Mouse (Mus musculus) limb, embryonic 15.5 days (tissue): ENCODE data around the gene Sntg2. TPM values are rescaled to one million over a fixed set of nuclear protein-coding genes. Genes with fewer than 3 reads are reported as not detected.

Experiments
- ATAC-seq: fragments of 200-750 bp; cut with Nextera tagmentation; 2 replicates; pipeline ENCODE4 v1.8.0; 2017; ENCODE audit warnings: low read depth, moderate TSS enrichment; ENCODE audit not compliant: insufficient number of reproducible peaks, low FRiP score, low TSS enrichment
- H3K27ac ChIP-seq: fragments of 300-500 bp; sonication (generic); 2 replicates; pipeline ENCODE4 v1.5.1; 2015; ENCODE audit warnings: moderate library complexity, mild to moderate bottlenecking, inconsistent platforms
- H3K27me3 ChIP-seq: fragments of 300-500 bp; sonication (generic); 2 replicates; pipeline ENCODE4 v1.6.1; 2015; ENCODE audit warnings: inconsistent platforms
- H3K36me3 ChIP-seq: fragments of 300-500 bp; sonication (generic); 2 replicates; pipeline ENCODE4 v1.6.1; 2015; ENCODE audit warnings: inconsistent platforms
- H3K4me1 ChIP-seq: fragments of 300-500 bp; sonication (generic); 2 replicates; pipeline ENCODE4 v1.6.1; 2015; ENCODE audit warnings: inconsistent platforms
- H3K4me2 ChIP-seq: fragments of 300-500 bp; sonication (generic); 2 replicates; pipeline ENCODE4 v1.6.1; 2015; ENCODE audit warnings: mild to moderate bottlenecking, inconsistent platforms
- H3K4me3 ChIP-seq: fragments of 300-500 bp; sonication (generic); 2 replicates; pipeline ENCODE4 v1.5.1; 2015; ENCODE audit warnings: mild to moderate bottlenecking, inconsistent platforms
- H3K9ac ChIP-seq: fragments of 300-500 bp; sonication (generic); 2 replicates; pipeline ENCODE4 v1.6.1; 2015; ENCODE audit warnings: inconsistent platforms
- H3K9me3 ChIP-seq: fragments of 300-500 bp; sonication (generic); 2 replicates; pipeline ENCODE4 v1.6.1; 2016; ENCODE audit warnings: inconsistent platforms
- WGBS: fragments of 180-500 bp; shearing (Covaris S2); methylation state at CpG from one replicate; pipeline ENCODE4 v1.1.7; 2015; 5-methylcytosine and 5-hydroxymethylcytosine counted together
- polyA plus RNA-seq: library from polyadenylated mRNA; unstranded; fragments of >200 nt; fragmentation: Nextera tagmentation; extraction: Ambion mirVana; gene quantifications from 2 replicates; pipeline ENCODE4 v1.2.1, GENCODE M21; 2015

Sntg2 gene
- polyA plus RNA-seq, 1 experiment from 2014 or later: 0.99 TPM

DNA sequence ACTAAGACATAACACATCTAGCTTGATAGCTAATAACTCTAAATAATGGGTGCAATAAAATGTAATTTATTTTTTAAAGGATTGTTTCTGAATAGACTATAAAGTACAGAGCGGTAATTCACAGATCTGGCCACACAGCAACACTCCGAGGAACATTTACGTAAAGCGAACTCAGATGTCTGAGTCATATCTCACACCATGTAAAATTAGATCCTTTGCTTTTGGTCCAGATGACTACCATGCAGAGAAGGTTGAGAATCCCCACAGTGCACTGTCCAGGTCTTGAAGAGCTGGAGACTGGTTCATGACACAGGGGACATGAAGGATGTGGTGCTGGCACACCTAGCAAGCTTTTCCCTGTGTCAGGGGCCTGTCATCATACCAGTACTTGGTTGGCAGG is 145.2 kb downstream of the Sntg2 start:
- 73% methylated on average over 4 of the region's 4 CpGs for WGBS
- no peak for ATAC-seq
- no peak overlapping the region for H3K9ac ChIP-seq

DNA sequence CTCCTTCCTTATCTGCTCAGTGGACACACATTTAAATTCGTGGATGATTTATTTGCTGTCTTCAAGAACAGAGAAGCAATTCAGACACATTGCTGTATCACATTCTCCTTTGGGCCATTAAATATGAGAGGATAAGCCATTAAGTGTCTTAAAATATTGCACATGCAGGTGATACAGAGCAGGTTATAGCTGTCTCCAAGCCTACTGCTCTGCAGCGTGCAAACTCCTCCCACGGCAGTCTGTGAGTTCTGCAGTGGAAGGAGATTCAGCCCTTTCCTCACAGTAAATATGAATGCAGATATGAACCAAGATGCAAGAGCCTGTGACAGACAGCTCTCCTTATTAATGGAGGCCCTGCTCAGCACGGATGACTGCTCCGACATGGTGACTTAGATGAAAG is 146.9 kb downstream of the Sntg2 start:
- Histone ChIP-seq H3K9ac (no peak overlapping the region), H3K27me3 (0 out of 2 replicates have a peak, but pooled peaks cover under 1% of the 10 kb centered on the region), H3K4me1 (no peaks in the 10 kb centered on the region), H3K36me3 (no peaks in the 10 kb centered on the region), H3K4me2 (no peak overlapping the region), H3K27ac (no peak overlapping the region), H3K9me3 (no peaks in the 10 kb centered on the region), H3K4me3 (no peak overlapping the region)
- no peak for ATAC-seq
- WGBS: 82% methylated on average over 5 of the region's 5 CpGs

More for the DNA sequence above, 145.2 kb downstream of the Sntg2 start:
- Histone ChIP-seq H3K4me2 (no peak overlapping the region), H3K36me3 (no peaks in the 10 kb centered on the region), H3K4me1 (no peaks in the 10 kb centered on the region), H3K4me3 (no peak overlapping the region), H3K27me3 (no peaks in the 10 kb centered on the region), H3K27ac (no peak overlapping the region), H3K9me3 (no peaks in the 10 kb centered on the region)

DNA sequence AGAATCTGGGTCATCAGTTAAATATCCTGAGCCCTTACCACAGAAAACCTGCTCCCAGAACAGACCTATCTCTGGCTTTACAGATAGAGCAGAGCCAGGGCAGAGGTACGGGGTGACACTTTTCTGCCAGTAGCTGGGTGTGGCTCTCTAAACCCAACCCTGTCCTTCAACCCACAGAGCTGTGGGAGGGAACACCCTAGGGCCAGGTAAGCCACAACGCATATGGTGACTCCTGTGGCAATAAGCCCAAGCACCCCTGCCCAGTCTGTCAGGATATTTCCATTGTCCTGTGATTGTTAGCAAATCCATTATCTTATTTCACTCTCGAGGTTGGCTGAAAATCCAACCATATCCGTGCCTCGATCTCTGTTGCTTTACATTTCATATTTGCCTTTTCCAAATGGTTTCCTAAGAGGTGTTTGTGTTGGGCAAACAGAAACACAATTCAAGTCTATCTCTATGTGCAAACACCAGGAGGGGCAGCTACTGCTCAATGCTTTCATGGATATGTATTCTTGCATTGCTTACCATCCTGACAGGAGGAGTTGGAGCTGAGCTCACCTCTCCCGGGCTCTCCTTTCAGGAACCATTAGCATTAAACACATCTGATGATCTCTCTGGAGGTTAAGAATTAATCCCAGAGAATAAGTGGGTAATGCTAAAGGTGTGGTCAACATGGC is 156.3 kb downstream of the Sntg2 start:
- H3K36me3 ChIP-seq: no peaks in the 10 kb centered on the region
- no peak for ATAC-seq
- WGBS: 85% methylated on average over 6 of the region's 6 CpGs
- no peak overlapping the region for H3K4me3 ChIP-seq
- H3K4me1 ChIP-seq: no peaks in the 10 kb centered on the region
- no peak overlapping the region for H3K9ac ChIP-seq
- no peak overlapping the region for H3K27ac ChIP-seq
- H3K4me2 ChIP-seq: no peak overlapping the region
- 0 out of 2 replicates have a peak, but pooled peaks cover 3% of the 10 kb centered on the region for H3K27me3 ChIP-seq
- H3K9me3 ChIP-seq: no peaks in the 10 kb centered on the region

DNA sequence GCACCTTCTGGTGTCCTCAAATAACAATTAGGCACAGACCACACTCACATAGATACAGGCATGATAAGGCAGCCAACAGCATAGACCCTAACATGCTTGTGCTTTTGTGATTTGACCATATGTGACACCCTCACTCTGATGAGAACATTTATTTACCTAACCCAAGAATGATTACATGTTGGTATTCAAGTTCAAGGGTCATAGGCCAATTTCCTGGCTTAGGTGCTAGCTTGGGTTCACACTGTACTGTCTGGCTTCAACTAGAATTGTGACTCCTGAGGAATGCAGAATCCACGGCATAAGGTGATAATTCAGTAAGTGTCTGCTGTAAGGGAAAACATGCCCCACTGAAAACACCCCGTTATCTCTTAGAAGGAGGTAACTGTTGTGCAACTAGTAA is 158.4 kb downstream of the Sntg2 start:
- ATAC-seq: no peak
- no peaks in the 10 kb centered on the region for H3K36me3 ChIP-seq
- H3K9me3 ChIP-seq: no peaks in the 10 kb centered on the region
- no peak overlapping the region for H3K4me3 ChIP-seq
- H3K4me1 ChIP-seq: no peaks in the 10 kb centered on the region
- no peak overlapping the region for H3K4me2 ChIP-seq
- H3K27me3 ChIP-seq: no peaks in the 10 kb centered on the region
- 58% methylated on average over 2 of the region's 2 CpGs for WGBS
- H3K27ac ChIP-seq: no peak overlapping the region
- H3K9ac ChIP-seq: no peak overlapping the region

DNA sequence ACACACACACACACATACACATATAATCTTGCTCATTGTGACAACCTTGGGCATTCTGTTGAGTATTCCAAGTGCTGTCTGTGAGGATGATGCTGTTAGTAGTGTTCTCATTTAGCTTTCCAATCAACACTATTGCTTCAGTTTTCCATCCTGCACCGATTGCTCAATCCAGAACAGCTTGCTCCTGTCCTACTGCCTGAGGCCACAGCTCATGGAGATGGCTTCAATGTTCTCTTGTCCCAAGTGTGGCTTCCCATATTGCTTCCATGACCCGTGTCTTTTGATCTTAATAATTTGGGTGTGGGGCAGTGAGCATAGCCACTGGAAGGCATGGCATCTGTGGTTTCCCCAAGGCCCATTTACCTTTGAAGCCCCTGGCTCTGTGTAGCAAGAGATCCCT is 162.8 kb downstream of the Sntg2 start:
- H3K36me3 ChIP-seq: no peaks in the 10 kb centered on the region

DNA sequence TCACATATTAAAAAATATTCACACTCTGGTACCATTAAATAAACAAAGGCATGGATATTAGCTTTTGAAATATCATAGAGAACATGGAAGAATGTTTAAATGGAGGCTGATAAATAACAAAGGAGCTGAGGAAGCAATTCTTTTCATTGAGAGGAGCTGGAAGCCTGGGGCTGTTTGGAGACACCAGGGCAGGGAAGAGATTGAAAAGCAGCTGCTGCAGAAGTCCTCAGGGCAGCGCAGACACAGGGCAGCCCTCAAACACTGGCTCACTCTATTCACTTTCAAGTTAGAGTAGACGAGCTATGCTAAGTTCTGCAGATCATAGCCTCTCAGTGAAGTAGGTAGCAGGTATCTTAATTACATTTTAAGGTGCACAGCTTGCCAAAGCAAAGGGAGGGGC is 164.6 kb downstream of the Sntg2 start:
- Histone ChIP-seq H3K27me3 (no peaks in the 10 kb centered on the region; the same call in 1 of the 2 replicates), H3K4me1 (no peaks in the 10 kb centered on the region), H3K36me3 (no peaks in the 10 kb centered on the region), H3K9me3 (no peaks in the 10 kb centered on the region), H3K27ac (no peak overlapping the region), H3K9ac (no peak overlapping the region), H3K4me2 (no peak overlapping the region), H3K4me3 (no peak overlapping the region)
- 42% methylated on average over 2 of the region's 2 CpGs for WGBS
- ATAC-seq: no peak

More for the DNA sequence above, 162.8 kb downstream of the Sntg2 start:
- WGBS: 79% methylated on average over 2 of the region's 2 CpGs
- no peak overlapping the region for H3K27ac ChIP-seq
- no peaks in the 10 kb centered on the region for H3K9me3 ChIP-seq
- ATAC-seq: no peak
- H3K4me1 ChIP-seq: no peaks in the 10 kb centered on the region
- H3K9ac ChIP-seq: no peak overlapping the region
- no peak overlapping the region for H3K4me2 ChIP-seq
- no peak overlapping the region for H3K4me3 ChIP-seq
- no peaks in the 10 kb centered on the region; the same call in 1 of the 2 replicates for H3K27me3 ChIP-seq

DNA sequence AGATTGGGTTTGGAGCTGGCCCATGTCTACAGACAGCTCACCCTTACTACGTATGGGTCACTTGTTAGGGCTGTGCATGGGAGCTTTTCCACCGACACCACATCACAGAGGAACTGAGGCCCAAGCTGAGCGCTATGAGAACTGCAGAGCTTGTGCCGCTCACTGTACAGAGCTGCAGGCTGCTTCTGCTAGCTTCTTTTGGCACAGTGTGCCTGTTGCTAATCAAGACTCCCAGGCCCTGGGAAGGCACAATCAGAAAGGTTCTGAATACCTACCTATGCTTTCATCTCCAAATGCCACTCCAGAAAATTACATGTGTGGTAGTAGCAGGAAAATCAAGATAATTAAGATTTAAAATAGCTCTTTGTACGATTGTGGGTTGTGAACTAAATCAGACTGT is 165.1 kb downstream of the Sntg2 start:
- Histone ChIP-seq H3K27ac (no peak overlapping the region), H3K4me1 (no peaks in the 10 kb centered on the region), H3K4me2 (no peak overlapping the region), H3K9ac (no peak overlapping the region), H3K27me3 (no peaks in the 10 kb centered on the region; the same call in 1 of the 2 replicates), H3K36me3 (no peaks in the 10 kb centered on the region), H3K4me3 (no peak overlapping the region), H3K9me3 (no peaks in the 10 kb centered on the region)
- WGBS: 74% methylated on average over 5 of the region's 5 CpGs
- no peak for ATAC-seq

DNA sequence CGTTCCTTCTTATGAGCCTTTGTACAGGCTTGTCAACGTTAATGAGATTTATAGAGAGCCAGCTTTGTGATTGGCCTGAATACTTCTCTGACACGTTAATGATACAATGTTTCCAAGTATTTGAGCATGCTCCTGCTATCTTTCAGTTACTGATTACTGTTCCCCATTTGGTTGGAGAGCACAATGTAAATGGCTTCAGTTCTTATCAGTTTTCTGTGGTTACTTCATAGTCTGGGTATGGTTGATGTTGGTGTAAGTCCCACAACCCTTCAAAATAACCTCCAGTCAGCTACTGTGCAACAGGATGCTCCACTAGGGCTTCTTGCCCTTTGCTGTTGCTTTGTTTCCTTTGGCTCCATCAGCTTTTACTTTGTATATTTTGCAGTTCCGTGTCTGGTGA is 168.7 kb downstream of the Sntg2 start:
- 59% methylated on average over 4 of the region's 4 CpGs for WGBS
- H3K4me3 ChIP-seq: no peak overlapping the region
- no peak for ATAC-seq
- no peaks in the 10 kb centered on the region for H3K36me3 ChIP-seq
- H3K9me3 ChIP-seq: no peaks in the 10 kb centered on the region
- H3K27ac ChIP-seq: no peak overlapping the region
- no peak overlapping the region for H3K9ac ChIP-seq
- H3K4me2 ChIP-seq: no peak overlapping the region
- no peaks in the 10 kb centered on the region; the same call in 1 of the 2 replicates for H3K27me3 ChIP-seq
- H3K4me1 ChIP-seq: no peaks in the 10 kb centered on the region

DNA sequence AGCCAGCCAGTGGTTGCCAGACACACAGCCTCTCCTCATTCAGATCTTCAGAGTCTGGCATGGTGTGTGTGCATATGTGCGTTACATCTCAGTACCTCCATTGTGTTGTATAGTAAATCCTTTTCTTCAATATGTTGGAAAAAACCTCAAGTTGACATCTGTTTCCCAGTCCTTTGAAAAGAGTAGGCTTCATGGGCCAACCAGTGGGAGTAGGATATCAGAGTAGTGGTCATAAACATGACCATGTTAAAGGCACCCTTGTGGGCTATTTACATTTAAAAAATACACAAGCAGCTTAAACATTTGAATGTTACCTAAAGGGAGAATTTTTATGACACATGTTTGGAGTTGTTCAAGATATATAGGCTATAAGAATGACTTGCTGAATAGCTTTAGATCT is 170.4 kb downstream of the Sntg2 start:
- no peaks in the 10 kb centered on the region for H3K9me3 ChIP-seq
- H3K4me1 ChIP-seq: no peaks in the 10 kb centered on the region
- H3K27me3 ChIP-seq: no peaks in the 10 kb centered on the region; the same call in 1 of the 2 replicates
- no peaks in the 10 kb centered on the region for H3K36me3 ChIP-seq
- H3K4me2 ChIP-seq: no peak overlapping the region
- 41% methylated on average over 1 of the region's 1 CpGs for WGBS
- H3K9ac ChIP-seq: no peak overlapping the region
- ATAC-seq: no peak
- H3K4me3 ChIP-seq: no peak overlapping the region
- H3K27ac ChIP-seq: no peak overlapping the region

DNA sequence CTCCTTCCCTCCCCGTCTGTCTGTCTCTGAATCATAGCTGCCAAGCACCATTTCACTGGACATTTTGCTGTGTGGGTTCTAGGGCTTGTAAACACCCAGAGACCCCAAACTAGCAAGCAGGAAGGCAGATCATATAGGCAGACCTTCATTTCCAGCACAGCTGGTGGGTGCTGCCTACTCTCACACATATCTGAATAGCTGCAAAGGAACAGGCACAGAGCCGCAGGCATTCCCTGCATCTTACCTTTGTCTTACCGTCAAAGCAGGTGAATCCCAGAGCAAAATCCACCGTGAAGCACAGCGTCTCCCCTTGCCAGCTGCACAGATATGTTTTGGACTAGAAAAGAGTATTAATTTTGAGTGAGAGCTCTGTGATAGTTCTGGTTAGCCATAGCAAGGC is 172.1 kb downstream of the Sntg2 start:
- ATAC-seq: no peak
- H3K9me3 ChIP-seq: no peaks in the 10 kb centered on the region
- no peaks in the 10 kb centered on the region for H3K4me1 ChIP-seq
- no peaks in the 10 kb centered on the region for H3K36me3 ChIP-seq
- H3K4me2 ChIP-seq: no peak overlapping the region
- no peak overlapping the region for H3K9ac ChIP-seq
- no peak overlapping the region for H3K4me3 ChIP-seq
- WGBS: 74% methylated on average over 5 of the region's 5 CpGs
- no peak overlapping the region for H3K27ac ChIP-seq
- H3K27me3 ChIP-seq: no peaks in the 10 kb centered on the region; the same call in 1 of the 2 replicates

DNA sequence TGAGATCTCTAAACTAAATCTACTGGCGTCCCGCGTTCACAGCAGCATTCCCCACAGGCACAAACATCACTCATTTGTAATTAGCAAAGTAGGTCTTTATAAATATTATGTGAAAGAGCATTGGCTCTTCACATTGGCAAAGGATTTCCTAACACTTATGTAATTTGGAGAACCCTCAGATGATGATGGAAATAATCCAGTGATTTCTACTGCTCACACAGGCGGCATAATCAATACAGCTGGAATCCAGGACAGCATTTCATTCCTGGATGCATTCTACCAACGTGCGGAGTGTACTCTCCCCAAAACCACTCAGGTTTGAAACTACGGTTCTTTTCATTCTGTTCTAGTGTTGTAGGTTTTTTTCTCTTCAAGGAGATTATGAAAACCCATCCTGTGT is 172.6 kb downstream of the Sntg2 start:
- H3K9me3 ChIP-seq: no peaks in the 10 kb centered on the region
- no peak overlapping the region for H3K9ac ChIP-seq
- no peaks in the 10 kb centered on the region for H3K4me1 ChIP-seq
- no peaks in the 10 kb centered on the region for H3K36me3 ChIP-seq
- no peak overlapping the region for H3K4me3 ChIP-seq
- H3K4me2 ChIP-seq: no peak overlapping the region
- 85% methylated on average over 7 of the region's 7 CpGs for WGBS
- H3K27me3 ChIP-seq: no peaks in the 10 kb centered on the region; the same call in 1 of the 2 replicates
- no peak for ATAC-seq
- H3K27ac ChIP-seq: no peak overlapping the region

DNA sequence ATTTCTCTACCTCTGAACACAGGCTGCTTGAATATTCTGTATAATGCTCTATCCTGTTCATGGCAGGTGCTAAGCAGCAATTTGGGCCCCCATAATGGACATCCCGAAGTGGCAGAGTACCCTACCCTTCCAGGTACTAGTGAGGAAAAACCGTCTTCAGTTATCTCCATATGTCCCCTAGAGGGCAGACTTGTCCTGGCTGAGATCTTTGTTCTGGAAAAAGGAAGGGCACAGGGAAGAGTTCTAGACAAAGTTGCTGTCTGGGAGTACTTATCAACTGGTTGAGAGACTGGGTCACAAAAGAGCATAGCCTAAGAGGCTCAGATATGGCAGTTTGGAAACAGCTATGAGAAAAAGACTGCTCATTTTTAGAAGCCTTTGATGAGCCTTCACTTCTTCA is 173.4 kb downstream of the Sntg2 start:
- Histone ChIP-seq H3K9me3 (no peaks in the 10 kb centered on the region), H3K4me3 (no peak overlapping the region), H3K36me3 (no peaks in the 10 kb centered on the region), H3K9ac (no peak overlapping the region), H3K27me3 (no peaks in the 10 kb centered on the region; the same call in 1 of the 2 replicates), H3K4me1 (no peaks in the 10 kb centered on the region), H3K4me2 (no peak overlapping the region), H3K27ac (no peak overlapping the region)
- WGBS: 33% methylated on average over 2 of the region's 2 CpGs
- ATAC-seq: no peak

DNA sequence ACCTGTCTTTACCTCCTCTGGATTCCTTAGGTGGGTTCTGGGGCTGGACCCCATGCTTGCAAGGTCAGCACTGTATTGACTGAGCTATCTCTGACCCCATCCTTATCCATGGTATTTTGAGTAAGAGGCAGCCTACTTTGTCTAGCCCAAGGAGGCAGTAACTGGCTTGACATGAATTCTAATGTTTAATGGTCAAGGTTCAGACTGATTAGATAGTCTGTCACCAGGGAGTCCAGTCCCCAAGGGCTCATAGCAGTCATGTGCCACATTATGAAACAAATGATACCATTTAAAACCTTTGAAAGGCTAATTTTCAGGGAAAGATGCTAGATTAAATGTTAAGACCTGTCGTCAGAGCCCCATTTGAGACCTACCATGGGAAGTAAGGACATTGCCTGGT is 174.9 kb downstream of the Sntg2 start:
- no peak overlapping the region for H3K4me2 ChIP-seq
- no peak overlapping the region for H3K27ac ChIP-seq
- no peaks in the 10 kb centered on the region for H3K9me3 ChIP-seq
- no peak overlapping the region for H3K4me3 ChIP-seq
- WGBS: 79% methylated on average over 1 of the region's 1 CpGs
- H3K36me3 ChIP-seq: no peaks in the 10 kb centered on the region
- no peaks in the 10 kb centered on the region for H3K4me1 ChIP-seq
- no peak overlapping the region for H3K9ac ChIP-seq
- no peak for ATAC-seq
- H3K27me3 ChIP-seq: no peaks in the 10 kb centered on the region; the same call in 1 of the 2 replicates
